Mouse (Mus musculus) lung, postnatal 4 days (tissue): ENCODE measurements at regions not wholly inside any gene's neighbourhood (a gene's known extent, or its start where the extent isn't known, plus 50 kb on each side); places are given as distances from the start of the nearest gene placed in this dataset.

Experiments
- DNase-seq, 2 experiments: peaks; one replicate each; pipeline ENCODE4 v3.0.0; 2021

GRCm38 (mm10) chr6:101473257-101473925, 95.7 kb upstream of the Pdzrn3 start:
- peak; percentile 26 to 57 for DNase-seq

- DNase-seq = no peak
These were observed 87.2 kb upstream of the Pdzrn3 start for GRCm38 (mm10) chr6:101464910-101465309.

- no peak for DNase-seq
These were observed 86.2 kb upstream of the Pdzrn3 start for GRCm38 (mm10) chr6:101463812-101464320.

GRCm38 (mm10) chr6:101446720-101447119, 69.0 kb upstream of the Pdzrn3 start:
- no peak for DNase-seq

GRCm38 (mm10) chr6:101446316-101446715, 68.6 kb upstream of the Pdzrn3 start:
- no peak for DNase-seq

GRCm38 (mm10) chr6:101432769-101433168, 55.1 kb upstream of the Pdzrn3 start:
- DNase-seq = peak in 1 of 2 experiments; percentile 29

- DNase-seq = no peak
These were observed 51.9 kb upstream of the Pdzrn3 start for GRCm38 (mm10) chr6:101429634-101430033.
